Mouse (Mus musculus) neural tube, embryonic 11.5 days (tissue): ENCODE data around the gene Yif1a. TPM values are rescaled to one million over a fixed set of nuclear protein-coding genes. Genes with fewer than 3 reads are reported as not detected.
A peak's percentile ranks its signal among the peaks of the same experiment; 100 is the strongest.

Experiments used
- ATAC-seq: fragments of 200-750 bp; cut with Nextera tagmentation; 2 replicates; pipeline ENCODE4 v1.8.0; 2017; ENCODE audit warnings: moderate number of reproducible peaks, mild to moderate bottlenecking, moderate TSS enrichment, moderate library complexity; ENCODE audit not compliant: insufficient read depth, low FRiP score, low TSS enrichment
- DNase-seq: peaks from one replicate; pipeline ENCODE4 v3.0.0-alpha.2; 2015; ENCODE audit warnings: low spot score
- H3K27ac ChIP-seq: fragments of 300-500 bp; sonication (generic); 2 replicates; pipeline ENCODE4 v1.5.1; 2014; ENCODE audit warnings: low read depth, mild to moderate bottlenecking, low read length
- H3K27me3 ChIP-seq: fragments of 300-500 bp; sonication (generic); 2 replicates; pipeline ENCODE4 v1.6.1; 2014; ENCODE audit warnings: mild to moderate bottlenecking, low read length, mixed read lengths; ENCODE audit not compliant: control insufficient read depth, insufficient read depth
- H3K36me3 ChIP-seq: fragments of 300-500 bp; sonication (generic); 2 replicates; pipeline ENCODE4 v1.6.1; 2014; ENCODE audit warnings: mild to moderate bottlenecking, low read length, moderate library complexity, mixed read lengths; ENCODE audit not compliant: control insufficient read depth, insufficient read depth
- H3K4me1 ChIP-seq: fragments of 300-500 bp; sonication (generic); 2 replicates; pipeline ENCODE4 v1.6.1; 2014; ENCODE audit warnings: low read length, mixed read lengths; ENCODE audit not compliant: control insufficient read depth, insufficient read depth
- H3K4me2 ChIP-seq: fragments of 300-500 bp; sonication (generic); 2 replicates; pipeline ENCODE4 v1.6.1; 2014; ENCODE audit warnings: low read depth, mild to moderate bottlenecking, moderate library complexity
- H3K4me3 ChIP-seq: fragments of 300-500 bp; sonication (generic); 2 replicates; pipeline ENCODE4 v1.5.1; 2014; ENCODE audit warnings: low read depth, low read length
- H3K9ac ChIP-seq: fragments of 300-500 bp; sonication (generic); 2 replicates; pipeline ENCODE4 v1.6.1; 2014; ENCODE audit warnings: mild to moderate bottlenecking, low read length
- H3K9me3 ChIP-seq: fragments of 300-500 bp; sonication (generic); 2 replicates; pipeline ENCODE4 v1.6.1; 2016; ENCODE audit warnings: low read length; ENCODE audit not compliant: control insufficient read depth
- WGBS: fragments of 180-500 bp; shearing (Covaris S2); extraction: QIAGEN DNeasy Blood & Tissue Kit; methylation state at CpG from one replicate; pipeline ENCODE4 v1.1.7; 2014; 5-methylcytosine and 5-hydroxymethylcytosine counted together
- polyA plus RNA-seq: library from polyadenylated mRNA; unstranded; fragments of >200 nt; fragmentation: Nextera tagmentation; extraction: Ambion mirVana; gene quantifications from 2 replicates; pipeline ENCODE4 v1.2.1, GENCODE M21; 2014

Yif1a gene
- polyA plus RNA-seq, 1 experiment from 2014 or later = 88.0 TPM

- peak within 1 kb of the TSS; percentile 74 for H3K27ac ChIP-seq
- 3% methylated on average over 31 of the region's 48 CpGs for WGBS
- peaks cover 38% of the 10 kb centered on the region for H3K4me1 ChIP-seq
- peaks cover 12% of the 10 kb centered on the region for H3K36me3 ChIP-seq
- peak within 1 kb of the TSS; percentile 98 for H3K4me2 ChIP-seq
- peak; percentile 88 for DNase-seq
- peak; percentile 64; the same call in 1 of the 2 replicates for ATAC-seq
- H3K27me3 ChIP-seq = no peaks in the 10 kb centered on the region
- H3K4me3 ChIP-seq = peak within 1 kb of the TSS; percentile 70
- peak within 1 kb of the TSS; percentile 87 for H3K9ac ChIP-seq
- no peaks in the 10 kb centered on the region for H3K9me3 ChIP-seq
Observed at GRCm38 (mm10) chr19:5098363-5099143, 10.2 kb downstream of the Yif1a start, which contains the start of gene Cnih2. Gene Cnih2 (minus strand): TSS chr19:5098521.

GRCm38 (mm10) chr19:5106074-5106473, 17.7 kb downstream of the Yif1a start:
- peaks cover 22% of the 10 kb centered on the region for H3K36me3 ChIP-seq
- no peaks in the 10 kb centered on the region for H3K27me3 ChIP-seq
- DNase-seq = no peak
- peak overlapping the region; percentile 89; the same call in 1 of the 2 replicates for H3K27ac ChIP-seq
- H3K9ac ChIP-seq = peak overlapping the region; percentile 70
- no peaks in the 10 kb centered on the region for H3K9me3 ChIP-seq
- H3K4me1 ChIP-seq = 0 out of 2 replicates have a peak, but pooled peaks cover 6% of the 10 kb centered on the region
- no peak for ATAC-seq
- 33% methylated on average over 9 of the region's 9 CpGs for WGBS
- peak overlapping the region; percentile 85 for H3K4me2 ChIP-seq
- peak overlapping the region; percentile 62 for H3K4me3 ChIP-seq

GRCm38 (mm10) chr19:5106731-5107191, 18.4 kb downstream of the Yif1a start, which contains the start of gene Rab1b:
Gene Rab1b (minus strand): TSS chr19:5107072.
- peaks cover 25% of the 10 kb centered on the region for H3K36me3 ChIP-seq
- H3K27ac ChIP-seq = peak within 1 kb of the TSS; percentile 89
- peak within 1 kb of the TSS; percentile 70 for H3K9ac ChIP-seq
- under 1% methylated on average over 42 of the region's 46 CpGs for WGBS
- H3K4me3 ChIP-seq = peak within 1 kb of the TSS; percentile 62
- no peaks in the 10 kb centered on the region for H3K27me3 ChIP-seq
- peak within 1 kb of the TSS; percentile 85 for H3K4me2 ChIP-seq
- H3K9me3 ChIP-seq = no peaks in the 10 kb centered on the region
- DNase-seq = peak; percentile 99
- 0 out of 2 replicates have a peak, but pooled peaks cover 6% of the 10 kb centered on the region for H3K4me1 ChIP-seq
- ATAC-seq = peak; percentile 95

GRCm38 (mm10) chr19:5107556-5108270, 19.4 kb downstream of the Yif1a start:
- ATAC-seq (no peak), DNase-seq (no peak)
- Histone ChIP-seq H3K36me3 (peaks cover 28% of the 10 kb centered on the region), H3K4me2 (no peak overlapping the region), H3K9me3 (no peaks in the 10 kb centered on the region), H3K9ac (no peak overlapping the region), H3K27ac (no peak overlapping the region), H3K27me3 (no peaks in the 10 kb centered on the region), H3K4me3 (no peak overlapping the region), H3K4me1 (0 out of 2 replicates have a peak, but pooled peaks cover 6% of the 10 kb centered on the region)
- WGBS = 75% methylated on average over 18 of the region's 18 CpGs

- H3K36me3 ChIP-seq = peaks cover 27% of the 10 kb centered on the region
- H3K27ac ChIP-seq = no peak overlapping the region
- DNase-seq = no peak
Observed at GRCm38 (mm10) chr19:5108271-5108575, 19.9 kb downstream of the Yif1a start.

GRCm38 (mm10) chr19:5108702-5109101, 20.4 kb downstream of the Yif1a start:
- ATAC-seq = no peak
- WGBS = 71% methylated on average over 4 of the region's 4 CpGs
- DNase-seq = no peak
- Histone ChIP-seq H3K4me2 (no peak overlapping the region), H3K27me3 (no peaks in the 10 kb centered on the region), H3K27ac (no peak overlapping the region), H3K36me3 (peaks cover 28% of the 10 kb centered on the region), H3K4me1 (0 out of 2 replicates have a peak, but pooled peaks cover 6% of the 10 kb centered on the region), H3K9me3 (no peaks in the 10 kb centered on the region), H3K9ac (no peak overlapping the region), H3K4me3 (no peak overlapping the region)

More at GRCm38 (mm10) chr19:5108271-5108575, 19.9 kb downstream of the Yif1a start:
- Histone ChIP-seq H3K27me3 (no peaks in the 10 kb centered on the region), H3K4me3 (no peak overlapping the region), H3K4me1 (0 out of 2 replicates have a peak, but pooled peaks cover 6% of the 10 kb centered on the region), H3K4me2 (no peak overlapping the region), H3K9ac (no peak overlapping the region), H3K9me3 (no peaks in the 10 kb centered on the region)
- no peak for ATAC-seq
- WGBS = 33% methylated on average over 5 of the region's 5 CpGs

- H3K27me3 ChIP-seq = no peaks in the 10 kb centered on the region
- H3K4me2 ChIP-seq = no peak overlapping the region
- no peak for DNase-seq
- H3K4me1 ChIP-seq = 0 out of 2 replicates have a peak, but pooled peaks cover 6% of the 10 kb centered on the region
- H3K9me3 ChIP-seq = no peaks in the 10 kb centered on the region
- no peak for ATAC-seq
- H3K9ac ChIP-seq = no peak overlapping the region
- peaks cover 21% of the 10 kb centered on the region for H3K36me3 ChIP-seq
- 77% methylated on average over 19 of the region's 19 CpGs for WGBS
- H3K4me3 ChIP-seq = no peak overlapping the region
- H3K27ac ChIP-seq = no peak overlapping the region
Observed at GRCm38 (mm10) chr19:5109659-5110453, 21.5 kb downstream of the Yif1a start.

GRCm38 (mm10) chr19:5113783-5114182, 25.4 kb downstream of the Yif1a start:
- no peaks in the 10 kb centered on the region for H3K27me3 ChIP-seq
- H3K27ac ChIP-seq = no peak overlapping the region
- peaks cover 19% of the 10 kb centered on the region for H3K36me3 ChIP-seq
- no peak overlapping the region for H3K9ac ChIP-seq
- WGBS = 91% methylated on average over 7 of the region's 7 CpGs
- no peak overlapping the region for H3K4me3 ChIP-seq
- DNase-seq = no peak
- ATAC-seq = no peak
- peaks cover 8% of the 10 kb centered on the region for H3K4me1 ChIP-seq
- H3K9me3 ChIP-seq = no peaks in the 10 kb centered on the region
- no peak overlapping the region for H3K4me2 ChIP-seq
